Mouse (Mus musculus) heart, embryonic 14.5 days (tissue): ENCODE measurements around the gene Scgb1b3. TPM values are rescaled to one million over a fixed set of nuclear protein-coding genes. Genes with fewer than 3 reads are reported as not detected.

Source experiments
- ATAC-seq: fragments of 200-750 bp; cut with Nextera tagmentation; 2 replicates; pipeline ENCODE4 v1.8.0; 2017; ENCODE audit warnings: low read depth, moderate TSS enrichment; ENCODE audit not compliant: insufficient number of reproducible peaks, insufficient read depth, low FRiP score
- H3K27ac ChIP-seq, 2 experiments: fragments of 200-500 bp in 1 of 2; fragments of 300-500 bp in 1 of 2; sonication (generic) in 1 of 2; replicated peaks in 1 of 2; 2 replicates each; pipeline ENCODE4 v1.5.1; 2012 to 2014; ENCODE audit warnings: low read depth in 2 of 2, low read length in 2 of 2, control low read depth in 1 of 2, mild to moderate bottlenecking in 1 of 2, mixed read lengths in 1 of 2; ENCODE audit not compliant: control insufficient read depth in 1 of 2, insufficient read depth in 1 of 2
- H3K27me3 ChIP-seq: fragments of 300-500 bp; sonication (generic); 2 replicates; pipeline ENCODE4 v1.6.1; 2014; ENCODE audit warnings: mild to moderate bottlenecking, low read length, control low read depth; ENCODE audit not compliant: control insufficient read depth, insufficient read depth
- H3K36me3 ChIP-seq: fragments of 300-500 bp; sonication (generic); 2 replicates; pipeline ENCODE4 v1.6.1; 2014; ENCODE audit warnings: mild to moderate bottlenecking, control low read depth, low read length, mixed read lengths; ENCODE audit not compliant: control insufficient read depth, insufficient read depth
- H3K4me1 ChIP-seq, 2 experiments: fragments of 200-500 bp in 1 of 2; fragments of 300-500 bp in 1 of 2; sonication (generic) in 1 of 2; 2 replicates each; pipeline ENCODE4 v1.6.1; 2012 to 2014; ENCODE audit warnings: low read length in 2 of 2, control low read depth in 1 of 2, mixed read lengths in 1 of 2; ENCODE audit not compliant: control insufficient read depth in 2 of 2, insufficient read depth in 2 of 2
- H3K4me2 ChIP-seq: fragments of 300-500 bp; sonication (generic); 2 replicates; pipeline ENCODE4 v1.6.1; 2014; ENCODE audit warnings: mild to moderate bottlenecking, low read length
- H3K4me3 ChIP-seq, 2 experiments: fragments of 200-500 bp in 1 of 2; fragments of 300-500 bp in 1 of 2; sonication (generic) in 1 of 2; 2 replicates each; pipeline ENCODE4 v1.5.1; 2012 to 2014; ENCODE audit warnings: low read length in 2 of 2, mild to moderate bottlenecking in 2 of 2, control low read depth in 1 of 2, low read depth in 1 of 2, moderate library complexity in 1 of 2; ENCODE audit not compliant: control insufficient read depth in 1 of 2, insufficient read depth in 1 of 2
- H3K9ac ChIP-seq: fragments of 300-500 bp; sonication (generic); 2 replicates; pipeline ENCODE4 v1.6.1; 2014; ENCODE audit warnings: mild to moderate bottlenecking, low read length
- H3K9me3 ChIP-seq: fragments of 300-500 bp; sonication (generic); 2 replicates; pipeline ENCODE4 v1.6.1; 2016; ENCODE audit warnings: low read length, control low read depth; ENCODE audit not compliant: control insufficient read depth
- WGBS: fragments of 180-500 bp; shearing (Covaris S2); extraction: QIAGEN DNeasy Blood & Tissue Kit; methylation state at CpG from one replicate; pipeline ENCODE4 v1.1.7; 2014; 5-methylcytosine and 5-hydroxymethylcytosine counted together
- polyA plus RNA-seq: library from polyadenylated mRNA; unstranded; fragments of >200 nt; fragmentation: Nextera tagmentation; extraction: Ambion mirVana; gene quantifications from 2 replicates; pipeline ENCODE4 v1.2.1, GENCODE M21; 2014

Scgb1b3 gene
- polyA plus RNA-seq: not detected in 2 replicates

GRCm38 (mm10) chr7:31375292-31375691 is at the start of gene Scgb1b3:
Gene Scgb1b3 (plus strand): TSS chr7:31375592.
- H3K4me2 ChIP-seq: no peak within 1 kb of the TSS
- H3K27me3 ChIP-seq: no peaks in the 10 kb centered on the region
- no peaks in the 10 kb centered on the region for H3K4me1 ChIP-seq
- no peak within 1 kb of the TSS for H3K9ac ChIP-seq
- H3K36me3 ChIP-seq: no peaks in the 10 kb centered on the region
- no peak within 1 kb of the TSS for H3K4me3 ChIP-seq
- ATAC-seq: no peak
- no peak within 1 kb of the TSS for H3K27ac ChIP-seq
- H3K9me3 ChIP-seq: peaks cover 36% of the 10 kb centered on the region
- WGBS: 68% methylated on average over 3 of the region's 3 CpGs

- 56% methylated on average over 4 of the region's 4 CpGs for WGBS
- Histone ChIP-seq H3K9ac (no peak within 1 kb of the TSS), H3K4me2 (no peak within 1 kb of the TSS), H3K4me3 (no peak within 1 kb of the TSS), H3K27me3 (no peaks in the 10 kb centered on the region), H3K4me1 (no peaks in the 10 kb centered on the region), H3K36me3 (no peaks in the 10 kb centered on the region), H3K9me3 (peaks cover 16% of the 10 kb centered on the region), H3K27ac (no peak within 1 kb of the TSS)
- no peak for ATAC-seq
These were observed 13.3 kb upstream of the Scgb1b3 start, which contains the start of gene Scgb2b3 for GRCm38 (mm10) chr7:31362022-31362560. Gene Scgb2b3 (minus strand): TSS chr7:31362072.

Other genes with a start within 250 kb of the Scgb1b3 start
- 3.4 and 3.7 TPM in 2 replicates for gene Scn1b, start 248.6 kb upstream of the Scgb1b3 start, polyA plus RNA-seq
- 45.9 and 51.4 TPM in 2 replicates for gene Gramd1a, start 219.7 kb upstream of the Scgb1b3 start, polyA plus RNA-seq
- gene Scgb2b2, start 85.1 kb upstream of the Scgb1b3 start, polyA plus RNA-seq: not detected in 2 replicates
- not detected in 2 replicates for gene Scgb1b2, start 83.8 kb upstream of the Scgb1b3 start, polyA plus RNA-seq
- not detected in 2 replicates for gene Scgb2b3, start 13.5 kb upstream of the Scgb1b3 start, polyA plus RNA-seq